Mouse (Mus musculus): ENCODE data around the gene Farp2. TPM values are rescaled to one million over a fixed set of nuclear protein-coding genes. Genes with fewer than 3 reads are reported as not detected.

Gene Farp2
- polyA plus RNA-seq, 1 experiment, result 4.7 TPM

DNA sequence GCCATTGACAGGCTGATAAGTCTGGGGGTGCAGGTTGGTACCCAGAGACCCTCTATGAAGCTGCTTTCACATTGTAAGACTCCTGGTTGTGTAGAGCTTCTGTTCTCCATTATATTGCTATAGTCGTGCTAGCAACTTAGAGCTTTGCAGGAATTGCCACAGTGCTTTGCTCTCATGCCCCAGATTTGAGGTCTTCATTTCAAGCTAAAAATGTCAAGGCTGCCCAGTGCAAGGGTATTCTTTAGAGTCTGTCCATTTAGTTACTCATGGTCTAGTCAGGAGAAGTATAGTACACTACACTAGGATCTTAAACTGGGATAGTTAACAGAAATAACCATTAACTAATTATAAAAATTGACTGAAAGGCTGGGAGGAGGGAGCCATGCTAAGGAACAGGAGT is 35.4 kb downstream of the Farp2 start:
- no peak for DNase-seq
- 86% methylated on average over 1 of the region's 1 CpGs for WGBS
- TF ChIP-seq CTCF (IDR thresholded peaks at IDR 0.05; ENCODE audit: insufficient read depth, low read length), result no peak
- no peak for TF ChIP-seq POLR2A (IDR thresholded peaks at IDR 0.05; ENCODE audit: borderline replicate concordance, extremely low read depth, low read depth, low read length)
- Histone ChIP-seq H3K4me1 (ENCODE audit: control insufficient read depth, insufficient read depth, low read length) (no peaks in the 10 kb centered on the region), H3K4me3 (replicated peaks; ENCODE audit: extremely low read depth, low read depth, low read length) (no peak overlapping the region)

DNA sequence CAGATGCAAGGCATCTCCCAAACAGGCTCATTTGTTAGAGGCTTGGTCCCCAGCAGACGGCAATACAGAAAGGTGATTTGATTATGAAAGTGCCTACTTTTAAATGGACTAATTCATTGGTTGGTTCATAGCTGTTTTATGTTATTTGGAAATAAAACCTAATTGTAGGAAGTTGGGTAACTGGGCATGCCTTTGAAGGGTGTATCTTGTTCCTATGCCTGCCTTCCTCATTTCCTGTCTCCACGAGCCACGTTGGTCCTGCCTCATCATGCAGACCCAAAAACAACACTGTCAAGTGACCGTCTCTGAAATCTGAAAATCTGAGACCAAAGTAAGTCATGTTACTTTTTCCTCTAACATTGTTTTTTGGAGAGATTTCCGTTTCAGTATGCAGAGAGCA is 39.5 kb downstream of the Farp2 start:
- WGBS, result 56% methylated on average over 5 of the region's 5 CpGs
- Histone ChIP-seq H3K4me3 (replicated peaks; ENCODE audit: extremely low read depth, low read depth, low read length) (no peak overlapping the region), H3K4me1 (ENCODE audit: control insufficient read depth, insufficient read depth, low read length) (no peaks in the 10 kb centered on the region)
- DNase-seq, result no peak
- TF ChIP-seq POLR2A (IDR thresholded peaks at IDR 0.05; ENCODE audit: borderline replicate concordance, extremely low read depth, low read depth, low read length) (no peak), CTCF (IDR thresholded peaks at IDR 0.05; ENCODE audit: insufficient read depth, low read length) (no peak)

DNA sequence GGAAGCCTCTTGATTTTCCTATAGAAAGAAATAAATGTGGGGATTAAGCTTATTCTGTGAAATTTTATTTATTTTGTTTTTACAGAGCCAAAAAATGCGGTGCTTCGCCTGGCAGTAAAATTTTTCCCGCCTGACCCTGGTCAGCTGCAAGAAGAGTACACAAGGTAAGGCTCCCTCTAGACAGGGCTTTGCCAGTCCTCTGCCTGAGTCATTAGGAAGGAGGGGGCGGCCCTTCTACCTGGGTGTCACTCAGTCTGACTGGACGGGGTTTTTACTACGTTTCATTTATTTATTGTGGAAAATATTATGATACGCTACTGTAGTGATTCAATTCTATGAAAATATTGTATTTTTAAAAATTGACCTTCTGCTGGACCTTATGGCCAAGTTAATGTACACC is 51.3 kb downstream of the Farp2 start:
- TF ChIP-seq CTCF (IDR thresholded peaks at IDR 0.05; ENCODE audit: insufficient read depth, low read length), result no peak
- TF ChIP-seq POLR2A (IDR thresholded peaks at IDR 0.05; ENCODE audit: borderline replicate concordance, extremely low read depth, low read depth, low read length), result no peak
- H3K4me1 ChIP-seq (ENCODE audit: control insufficient read depth, insufficient read depth, low read length), result no peaks in the 10 kb centered on the region
- 78% methylated on average over 7 of the region's 7 CpGs for WGBS
- H3K4me3 ChIP-seq (replicated peaks; ENCODE audit: extremely low read depth, low read depth, low read length), result no peak overlapping the region
- no peak for DNase-seq

DNA sequence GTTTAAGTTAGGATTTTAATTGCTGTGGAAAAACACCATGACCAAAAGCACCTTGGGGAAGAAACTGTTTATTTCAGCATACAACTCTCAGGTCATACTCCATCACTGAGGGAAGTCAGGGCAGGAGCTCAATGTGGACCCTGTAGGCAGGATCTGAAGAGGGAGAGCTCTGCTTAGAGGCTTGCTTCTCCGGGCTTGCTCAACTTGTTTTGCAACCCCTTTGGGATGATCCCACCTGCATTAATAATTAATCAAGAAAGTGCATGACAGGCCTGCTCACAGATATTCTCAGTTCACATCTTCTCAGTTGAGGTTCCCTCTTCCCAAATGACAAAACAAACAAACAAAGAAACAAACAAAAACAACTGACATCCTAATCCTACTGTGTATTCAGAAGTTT is 51.8 kb downstream of the Farp2 start:
- H3K4me1 ChIP-seq (ENCODE audit: control insufficient read depth, insufficient read depth, low read length), result no peaks in the 10 kb centered on the region
- no peak for DNase-seq
- TF ChIP-seq POLR2A (IDR thresholded peaks at IDR 0.05; ENCODE audit: borderline replicate concordance, extremely low read depth, low read depth, low read length) (no peak), CTCF (IDR thresholded peaks at IDR 0.05; ENCODE audit: insufficient read depth, low read length) (no peak)
- H3K4me3 ChIP-seq (replicated peaks; ENCODE audit: extremely low read depth, low read depth, low read length), result no peak overlapping the region
- 63% methylated on average over 1 of the region's 1 CpGs for WGBS

DNA sequence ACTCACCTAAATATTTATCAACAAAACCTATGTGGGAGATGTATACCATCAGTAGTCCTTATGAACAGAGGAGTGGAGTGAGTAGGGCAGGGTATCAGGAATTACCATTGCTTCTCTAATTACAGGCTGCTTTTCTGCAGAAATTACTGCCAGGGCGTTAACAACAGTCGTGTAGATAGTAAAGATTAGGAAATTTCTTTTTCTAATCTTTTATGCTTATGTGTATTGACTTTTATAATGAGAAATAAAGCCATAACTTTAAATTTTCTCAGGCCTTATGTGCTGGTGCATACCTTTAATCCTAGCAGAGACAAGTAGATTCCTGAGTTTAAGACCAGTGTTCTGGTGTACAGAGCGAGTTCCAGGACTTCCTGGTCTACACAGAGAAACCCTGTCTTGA is 52.9 kb downstream of the Farp2 start:
- no peak for DNase-seq
- Histone ChIP-seq H3K4me3 (replicated peaks; ENCODE audit: extremely low read depth, low read depth, low read length) (no peak overlapping the region), H3K4me1 (ENCODE audit: control insufficient read depth, insufficient read depth, low read length) (no peaks in the 10 kb centered on the region)
- 88% methylated on average over 3 of the region's 3 CpGs for WGBS
- TF ChIP-seq CTCF (IDR thresholded peaks at IDR 0.05; ENCODE audit: insufficient read depth, low read length) (no peak), POLR2A (IDR thresholded peaks at IDR 0.05; ENCODE audit: borderline replicate concordance, extremely low read depth, low read depth, low read length) (no peak)

DNA sequence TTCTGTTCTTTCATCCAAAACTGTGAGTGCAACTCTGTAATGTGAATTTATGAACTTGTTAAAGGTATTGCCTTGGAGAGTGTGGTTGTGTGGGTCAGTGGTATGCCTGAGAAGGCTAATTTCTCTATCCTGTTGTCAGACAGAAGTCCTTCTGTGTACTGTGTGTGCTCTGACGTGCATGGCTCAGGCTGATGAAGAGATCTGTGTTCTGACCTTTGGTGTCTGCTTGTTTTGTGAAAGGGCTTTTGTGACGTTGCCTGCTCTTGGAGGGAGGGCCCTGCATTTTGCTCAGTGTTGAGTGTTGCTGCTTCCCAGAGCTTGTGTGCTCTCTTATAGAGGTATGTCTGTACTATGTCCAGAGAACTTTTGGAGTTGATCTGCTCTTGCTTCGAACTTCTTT is 55.1 kb downstream of the Farp2 start:
- Histone ChIP-seq H3K4me3 (replicated peaks; ENCODE audit: extremely low read depth, low read depth, low read length) (no peak overlapping the region), H3K4me1 (ENCODE audit: control insufficient read depth, insufficient read depth, low read length) (no peaks in the 10 kb centered on the region)
- TF ChIP-seq CTCF (IDR thresholded peaks at IDR 0.05; ENCODE audit: insufficient read depth, low read length) (no peak), POLR2A (IDR thresholded peaks at IDR 0.05; ENCODE audit: borderline replicate concordance, extremely low read depth, low read depth, low read length) (no peak)
- WGBS, result 57% methylated on average over 3 of the region's 3 CpGs
- DNase-seq, result no peak

DNA sequence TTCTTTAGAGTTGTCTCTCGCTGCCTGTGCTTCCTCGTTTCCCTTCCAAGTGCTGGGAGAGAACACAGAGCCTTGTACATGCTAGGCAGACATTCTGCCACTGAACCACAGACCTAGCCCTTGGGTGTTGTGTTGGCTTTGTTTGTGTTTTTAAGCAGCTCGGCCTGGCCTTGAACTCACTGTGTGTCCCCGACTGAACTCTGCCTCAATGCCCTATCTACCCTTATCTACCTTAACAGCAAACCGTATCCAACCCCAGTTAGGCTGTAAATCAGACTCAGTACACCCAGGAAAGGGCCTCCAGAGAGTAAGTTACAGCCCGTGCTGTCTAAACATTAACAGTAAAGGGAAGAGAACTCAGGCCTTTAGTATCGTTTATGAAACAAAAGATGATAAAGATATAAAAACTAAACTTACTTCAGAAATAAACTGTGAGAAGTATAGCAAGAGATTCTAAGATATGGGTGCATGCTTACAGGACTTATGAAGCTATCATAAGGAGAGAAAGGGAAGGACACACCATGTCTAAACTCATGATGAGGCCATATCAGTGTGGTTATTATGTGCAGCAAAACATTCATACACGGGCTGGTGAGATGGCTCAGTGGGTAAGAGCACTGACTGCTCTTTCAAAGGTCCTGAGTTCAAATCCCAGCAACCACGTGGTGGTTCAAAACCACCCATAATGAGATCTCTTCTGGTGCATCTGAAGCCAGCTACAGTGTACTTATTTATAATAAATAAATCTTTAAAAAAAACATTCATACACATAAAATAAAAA is 56.0 kb downstream of the Farp2 start:
- no peak for DNase-seq

DNA sequence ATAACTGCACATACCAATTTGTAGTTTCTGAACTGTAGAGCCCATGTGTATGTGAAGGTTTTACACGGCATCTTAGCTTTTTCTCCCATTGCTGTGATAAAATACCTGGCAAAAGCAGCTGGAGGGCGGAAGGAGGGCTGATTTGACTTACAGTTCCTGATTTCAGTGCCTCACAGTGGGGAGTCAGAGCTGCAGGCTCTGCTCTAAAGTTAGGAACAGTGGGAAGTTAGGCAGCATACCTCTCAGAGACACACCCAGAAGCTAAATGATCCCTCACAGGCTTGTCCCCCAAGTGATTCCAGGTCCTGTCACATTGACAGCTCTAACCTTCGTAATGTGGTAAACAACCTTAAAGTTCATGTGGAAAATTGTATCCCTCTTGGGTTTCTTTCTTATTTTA is 65.2 kb downstream of the Farp2 start:
- WGBS, result 91% methylated on average over 3 of the region's 3 CpGs
- TF ChIP-seq CTCF (IDR thresholded peaks at IDR 0.05; ENCODE audit: insufficient read depth, low read length) (no peak), POLR2A (IDR thresholded peaks at IDR 0.05; ENCODE audit: borderline replicate concordance, extremely low read depth, low read depth, low read length) (no peak)
- H3K4me1 ChIP-seq (ENCODE audit: control insufficient read depth, insufficient read depth, low read length), result no peaks in the 10 kb centered on the region
- DNase-seq, result no peak
- H3K4me3 ChIP-seq (replicated peaks; ENCODE audit: extremely low read depth, low read depth, low read length), result no peak overlapping the region

More for the DNA sequence above, 56.0 kb downstream of the Farp2 start:
- H3K4me1 ChIP-seq (ENCODE audit: control insufficient read depth, insufficient read depth, low read length), result no peaks in the 10 kb centered on the region
- H3K4me3 ChIP-seq (replicated peaks; ENCODE audit: extremely low read depth, low read depth, low read length), result no peak overlapping the region
- 67% methylated on average over 9 of the region's 9 CpGs for WGBS
- no peak for TF ChIP-seq CTCF (IDR thresholded peaks at IDR 0.05; ENCODE audit: insufficient read depth, low read length)
- no peak for TF ChIP-seq POLR2A (IDR thresholded peaks at IDR 0.05; ENCODE audit: borderline replicate concordance, extremely low read depth, low read depth, low read length)

DNA sequence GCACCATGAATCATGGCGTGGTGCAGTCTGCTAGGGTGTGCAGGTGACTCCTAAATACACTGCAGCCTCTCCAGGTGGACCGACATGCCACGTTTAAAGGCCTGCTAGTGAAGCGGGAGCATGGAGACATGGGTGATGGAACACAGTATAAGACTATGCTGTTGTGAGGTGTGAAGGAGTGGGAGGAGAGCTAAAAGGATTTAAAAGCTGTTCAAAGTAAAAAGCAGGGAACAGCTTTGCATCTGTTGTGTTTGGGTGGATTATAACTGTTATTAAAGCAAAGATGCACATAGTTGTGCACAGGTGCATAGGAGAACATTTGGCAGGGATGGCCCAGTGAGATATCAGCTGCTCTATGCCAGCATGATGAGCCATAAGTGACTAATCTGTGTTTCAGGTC is 66.0 kb downstream of the Farp2 start:
- DNase-seq, result no peak
- 87% methylated on average over 4 of the region's 4 CpGs for WGBS
- TF ChIP-seq POLR2A (IDR thresholded peaks at IDR 0.05; ENCODE audit: borderline replicate concordance, extremely low read depth, low read depth, low read length) (no peak), CTCF (IDR thresholded peaks at IDR 0.05; ENCODE audit: insufficient read depth, low read length) (no peak)
- Histone ChIP-seq H3K4me3 (replicated peaks; ENCODE audit: extremely low read depth, low read depth, low read length) (no peak overlapping the region), H3K4me1 (ENCODE audit: control insufficient read depth, insufficient read depth, low read length) (no peaks in the 10 kb centered on the region)

DNA sequence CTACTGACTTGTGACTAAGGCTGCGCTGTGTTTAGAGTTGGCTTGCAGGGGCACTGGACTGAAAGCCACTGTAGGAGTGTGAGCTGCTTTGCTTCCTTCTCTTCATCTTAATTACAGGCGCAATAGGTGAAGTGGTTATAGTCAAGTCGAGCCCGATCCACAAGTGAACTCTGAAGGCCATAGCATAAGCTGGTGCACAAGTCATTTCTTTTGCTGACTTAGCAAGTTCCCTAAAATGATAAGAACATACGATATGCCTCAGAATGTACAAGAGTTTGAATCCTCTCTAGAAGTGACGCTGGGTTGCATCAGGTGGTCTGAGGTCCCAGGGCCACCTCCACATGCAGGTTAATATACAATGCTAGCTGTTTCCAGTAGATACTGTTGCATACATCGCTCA is 69.7 kb downstream of the Farp2 start:
- H3K4me3 ChIP-seq (replicated peaks; ENCODE audit: extremely low read depth, low read depth, low read length), result no peak overlapping the region

More for the DNA sequence above, 69.7 kb downstream of the Farp2 start:
- no peak for DNase-seq
- no peaks in the 10 kb centered on the region for H3K4me1 ChIP-seq (ENCODE audit: control insufficient read depth, insufficient read depth, low read length)
- WGBS, result 97% methylated on average over 7 of the region's 7 CpGs
- no peak for TF ChIP-seq POLR2A (IDR thresholded peaks at IDR 0.05; ENCODE audit: borderline replicate concordance, extremely low read depth, low read depth, low read length)
- no peak for TF ChIP-seq CTCF (IDR thresholded peaks at IDR 0.05; ENCODE audit: insufficient read depth, low read length)
